Mouse (Mus musculus) hindbrain, embryonic 14.5 days (tissue): ENCODE results near the gene Gm37240. TPM values are rescaled to one million over a fixed set of nuclear protein-coding genes. Genes with fewer than 3 reads are reported as not detected.
A peak's percentile ranks its signal among the peaks of the same experiment; 100 is the strongest.

ENCODE experiments used
- ATAC-seq: fragments of 200-750 bp; cut with Nextera tagmentation; 2 replicates; pipeline ENCODE4 v1.8.0; 2017; ENCODE audit warnings: moderate number of reproducible peaks, mild to moderate bottlenecking, moderate TSS enrichment, moderate library complexity; ENCODE audit not compliant: low FRiP score
- DNase-seq: peaks from one replicate; pipeline ENCODE4 v3.0.0-alpha.2; 2015; ENCODE audit warnings: low spot score
- H3K27ac ChIP-seq: fragments of 300-500 bp; sonication (generic); 2 replicates; pipeline ENCODE4 v1.5.1; 2014; ENCODE audit warnings: mild to moderate bottlenecking, moderate library complexity
- H3K27me3 ChIP-seq: fragments of 300-500 bp; sonication (generic); 2 replicates; pipeline ENCODE4 v1.6.1; 2014; ENCODE audit warnings: mild to moderate bottlenecking, low read length, mixed read lengths; ENCODE audit not compliant: control insufficient read depth, insufficient read depth
- H3K36me3 ChIP-seq: fragments of 300-500 bp; sonication (generic); replicated peaks from 2 replicates; pipeline ENCODE4 v1.6.1; 2014; ENCODE audit not compliant: control insufficient read depth, insufficient read depth
- H3K4me1 ChIP-seq: fragments of 300-500 bp; sonication (generic); replicated peaks from 2 replicates; pipeline ENCODE4 v1.6.1; 2014; ENCODE audit warnings: antibody characterized with exemption, low read length, mixed read lengths; ENCODE audit not compliant: control insufficient read depth, insufficient read depth
- H3K4me2 ChIP-seq: fragments of 300-500 bp; sonication (generic); replicated peaks from 2 replicates; pipeline ENCODE4 v1.6.1; 2014; ENCODE audit warnings: mild to moderate bottlenecking, moderate library complexity
- H3K4me3 ChIP-seq: fragments of 300-500 bp; sonication (generic); replicated peaks from 2 replicates; pipeline ENCODE4 v1.5.1; 2014; ENCODE audit warnings: mild to moderate bottlenecking, low read length
- H3K9ac ChIP-seq: fragments of 300-500 bp; sonication (generic); 2 replicates; pipeline ENCODE4 v1.6.1; 2014
- H3K9me3 ChIP-seq: fragments of 300-500 bp; sonication (generic); 2 replicates; pipeline ENCODE4 v1.6.1; 2016; ENCODE audit warnings: low read length; ENCODE audit not compliant: control insufficient read depth
- WGBS: fragments of 180-500 bp; shearing (Covaris S2); extraction: QIAGEN DNeasy Blood & Tissue Kit; methylation state at CpG from one replicate; pipeline ENCODE4 v1.1.7; 2014; 5-methylcytosine and 5-hydroxymethylcytosine counted together
- polyA plus RNA-seq: library from polyadenylated mRNA; unstranded; fragments of >200 nt; fragmentation: Nextera tagmentation; extraction: Ambion mirVana; gene quantifications from 2 replicates; pipeline ENCODE4 v1.2.1, GENCODE M21; 2014

Gene Gm37240
- polyA plus RNA-seq, 1 experiment from 2014 or later = 0.94 TPM

GRCm38 (mm10) chr3:85206475-85206874, 680.8 kb downstream of the Gm37240 start:
- Histone ChIP-seq H3K4me1 (peaks cover 8% of the 10 kb centered on the region; the same call in 1 of the 2 replicates), H3K9ac (no peak overlapping the region), H3K4me2 (no peak overlapping the region), H3K4me3 (no peak overlapping the region), H3K9me3 (no peaks in the 10 kb centered on the region), H3K36me3 (no peaks in the 10 kb centered on the region), H3K27ac (no peak overlapping the region), H3K27me3 (no peaks in the 10 kb centered on the region)
- DNase-seq (no peak), ATAC-seq (no peak)
- WGBS = 91% methylated on average over 7 of the region's 7 CpGs

GRCm38 (mm10) chr3:85205911-85206310, 681.4 kb downstream of the Gm37240 start:
- H3K9ac ChIP-seq = no peak overlapping the region
- H3K4me1 ChIP-seq = peaks cover 9% of the 10 kb centered on the region
- H3K4me3 ChIP-seq = no peak overlapping the region
- ATAC-seq = no peak
- no peak overlapping the region for H3K27ac ChIP-seq
- H3K9me3 ChIP-seq = no peaks in the 10 kb centered on the region
- H3K36me3 ChIP-seq = no peaks in the 10 kb centered on the region
- H3K4me2 ChIP-seq = no peak overlapping the region
- H3K27me3 ChIP-seq = no peaks in the 10 kb centered on the region
- no peak for DNase-seq
- 94% methylated on average over 4 of the region's 4 CpGs for WGBS

- H3K36me3 ChIP-seq = no peaks in the 10 kb centered on the region
- H3K4me1 ChIP-seq = peaks cover 11% of the 10 kb centered on the region
- no peak overlapping the region for H3K4me2 ChIP-seq
- ATAC-seq = no peak
- no peaks in the 10 kb centered on the region for H3K9me3 ChIP-seq
- H3K27ac ChIP-seq = no peak overlapping the region
- no peak overlapping the region for H3K9ac ChIP-seq
- 54% methylated on average over 9 of the region's 9 CpGs for WGBS
- no peak overlapping the region for H3K4me3 ChIP-seq
- H3K27me3 ChIP-seq = no peaks in the 10 kb centered on the region
- DNase-seq = no peak
These were observed 683.7 kb downstream of the Gm37240 start for GRCm38 (mm10) chr3:85203659-85204058.

- Histone ChIP-seq H3K27me3 (no peaks in the 10 kb centered on the region), H3K4me3 (no peak overlapping the region), H3K4me1 (peaks cover 11% of the 10 kb centered on the region), H3K9ac (no peak overlapping the region), H3K9me3 (no peaks in the 10 kb centered on the region), H3K4me2 (no peak overlapping the region), H3K36me3 (no peaks in the 10 kb centered on the region), H3K27ac (no peak overlapping the region)
- WGBS = 64% methylated on average over 3 of the region's 3 CpGs
- ATAC-seq (no peak), DNase-seq (no peak)
These were observed 684.6 kb downstream of the Gm37240 start for GRCm38 (mm10) chr3:85202726-85203125.

- ATAC-seq = no peak
- 38% methylated on average over 4 of the region's 4 CpGs for WGBS
- no peak overlapping the region for H3K4me2 ChIP-seq
- no peaks in the 10 kb centered on the region for H3K27me3 ChIP-seq
- no peaks in the 10 kb centered on the region for H3K36me3 ChIP-seq
- no peak overlapping the region for H3K4me3 ChIP-seq
- no peak for DNase-seq
- H3K9ac ChIP-seq = no peak overlapping the region
- H3K27ac ChIP-seq = no peak overlapping the region
- H3K4me1 ChIP-seq = peaks cover 11% of the 10 kb centered on the region
- no peaks in the 10 kb centered on the region for H3K9me3 ChIP-seq
These were observed 685.5 kb downstream of the Gm37240 start for GRCm38 (mm10) chr3:85201785-85202184.

GRCm38 (mm10) chr3:85198496-85198895, 688.8 kb downstream of the Gm37240 start:
- Histone ChIP-seq H3K9ac (no peak overlapping the region), H3K27me3 (no peaks in the 10 kb centered on the region), H3K4me2 (no peak overlapping the region), H3K4me3 (no peak overlapping the region), H3K9me3 (no peaks in the 10 kb centered on the region), H3K27ac (no peak overlapping the region), H3K4me1 (peaks cover 3% of the 10 kb centered on the region; the same call in 1 of the 2 replicates), H3K36me3 (no peaks in the 10 kb centered on the region)
- DNase-seq = no peak
- ATAC-seq = no peak
- WGBS = 94% methylated on average over 3 of the region's 3 CpGs

- Histone ChIP-seq H3K4me1 (peaks cover 3% of the 10 kb centered on the region; the same call in 1 of the 2 replicates), H3K9ac (no peak overlapping the region), H3K27ac (no peak overlapping the region), H3K4me2 (no peak overlapping the region), H3K9me3 (no peaks in the 10 kb centered on the region), H3K4me3 (no peak overlapping the region), H3K27me3 (no peaks in the 10 kb centered on the region), H3K36me3 (no peaks in the 10 kb centered on the region)
- no peak for ATAC-seq
- DNase-seq = no peak
- WGBS = 91% methylated on average over 6 of the region's 6 CpGs
These were observed 690.2 kb downstream of the Gm37240 start for GRCm38 (mm10) chr3:85197148-85197547.

- H3K36me3 ChIP-seq = no peaks in the 10 kb centered on the region
- DNase-seq = no peak
- H3K4me3 ChIP-seq = no peak overlapping the region
- ATAC-seq = no peak
- WGBS = 94% methylated on average over 4 of the region's 4 CpGs
- H3K4me1 ChIP-seq = peaks cover 3% of the 10 kb centered on the region; the same call in 1 of the 2 replicates
- no peaks in the 10 kb centered on the region for H3K9me3 ChIP-seq
- H3K9ac ChIP-seq = no peak overlapping the region
- H3K27me3 ChIP-seq = no peaks in the 10 kb centered on the region
- H3K4me2 ChIP-seq = no peak overlapping the region
- H3K27ac ChIP-seq = no peak overlapping the region
These were observed 690.7 kb downstream of the Gm37240 start for GRCm38 (mm10) chr3:85196591-85196990.

- 65% methylated on average over 8 of the region's 8 CpGs for WGBS
- no peak overlapping the region for H3K4me3 ChIP-seq
- H3K4me2 ChIP-seq = 0 out of 2 replicates have a peak overlapping the region, but pooled peaks have one; percentile 9
- no peaks in the 10 kb centered on the region for H3K9me3 ChIP-seq
- DNase-seq = no peak
- no peaks in the 10 kb centered on the region for H3K36me3 ChIP-seq
- no peak for ATAC-seq
- no peaks in the 10 kb centered on the region for H3K4me1 ChIP-seq
- no peaks in the 10 kb centered on the region for H3K27me3 ChIP-seq
- H3K9ac ChIP-seq = no peak overlapping the region
- no peak overlapping the region for H3K27ac ChIP-seq
These were observed 692.2 kb downstream of the Gm37240 start for GRCm38 (mm10) chr3:85195068-85195481.

- no peaks in the 10 kb centered on the region for H3K27me3 ChIP-seq
- H3K9ac ChIP-seq = no peak overlapping the region
- no peak for ATAC-seq
- 76% methylated on average over 8 of the region's 8 CpGs for WGBS
- H3K4me3 ChIP-seq = no peak overlapping the region
- H3K4me2 ChIP-seq = no peak overlapping the region
- peaks cover 14% of the 10 kb centered on the region; the same call in 1 of the 2 replicates for H3K4me1 ChIP-seq
- H3K36me3 ChIP-seq = no peaks in the 10 kb centered on the region
- no peak for DNase-seq
- H3K9me3 ChIP-seq = no peaks in the 10 kb centered on the region
- no peak overlapping the region for H3K27ac ChIP-seq
These were observed 697.5 kb downstream of the Gm37240 start for GRCm38 (mm10) chr3:85189791-85190190.
